Mouse (Mus musculus) cerebellum, adult 11 months (tissue): ENCODE measurements around the gene Cnpy2.

Source experiments
- DNase-seq: peaks from one replicate; pipeline ENCODE4 v3.0.0; 2022

Cnpy2 gene

GRCm38 (mm10) chr10:128369599-128369998 is 47.3 kb downstream of the Cnpy2 start:
- DNase-seq: no peak

DNA sequence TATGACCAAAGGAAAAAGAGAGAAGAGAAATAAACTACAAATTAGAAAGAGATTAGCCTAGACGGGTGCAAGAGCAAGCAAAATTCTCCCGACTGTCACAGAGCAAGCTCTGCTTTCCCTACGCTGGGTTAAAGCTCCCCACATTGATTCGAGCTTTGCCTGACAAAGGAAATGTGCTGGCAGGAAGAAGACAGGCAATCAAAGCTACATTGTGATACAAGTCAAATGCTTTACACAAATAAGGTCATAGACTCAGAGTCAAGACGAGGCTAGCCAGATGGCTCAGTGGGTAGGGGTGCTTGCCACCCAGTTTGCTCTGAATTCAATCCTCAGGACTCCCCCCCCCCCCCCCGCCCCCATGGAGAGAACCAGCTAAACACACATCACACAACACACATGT is 47.8 kb downstream of the Cnpy2 start:
- DNase-seq: no peak

DNA sequence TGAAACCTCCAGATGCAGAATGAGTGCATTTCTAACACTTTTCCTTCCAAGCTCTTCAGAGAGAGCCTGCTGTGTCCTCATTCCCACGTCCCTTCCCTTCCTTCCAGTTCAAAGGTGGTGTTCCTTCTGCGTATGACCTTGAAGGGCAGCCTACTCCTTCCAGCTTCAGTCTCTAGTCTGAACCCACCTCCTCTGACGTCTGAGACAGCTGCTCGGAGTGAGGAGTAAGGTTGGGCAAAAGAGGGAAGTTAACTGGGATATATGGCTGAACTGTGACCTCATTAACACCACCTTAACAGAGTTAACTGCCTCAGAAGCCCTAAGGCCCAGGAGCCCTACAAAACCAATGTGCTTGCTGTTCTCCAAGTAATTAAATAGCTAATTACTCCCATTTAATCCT is 48.3 kb downstream of the Cnpy2 start:
- DNase-seq: no peak

GRCm38 (mm10) chr10:128372142-128372541 is 49.9 kb downstream of the Cnpy2 start:
- DNase-seq: no peak

DNA sequence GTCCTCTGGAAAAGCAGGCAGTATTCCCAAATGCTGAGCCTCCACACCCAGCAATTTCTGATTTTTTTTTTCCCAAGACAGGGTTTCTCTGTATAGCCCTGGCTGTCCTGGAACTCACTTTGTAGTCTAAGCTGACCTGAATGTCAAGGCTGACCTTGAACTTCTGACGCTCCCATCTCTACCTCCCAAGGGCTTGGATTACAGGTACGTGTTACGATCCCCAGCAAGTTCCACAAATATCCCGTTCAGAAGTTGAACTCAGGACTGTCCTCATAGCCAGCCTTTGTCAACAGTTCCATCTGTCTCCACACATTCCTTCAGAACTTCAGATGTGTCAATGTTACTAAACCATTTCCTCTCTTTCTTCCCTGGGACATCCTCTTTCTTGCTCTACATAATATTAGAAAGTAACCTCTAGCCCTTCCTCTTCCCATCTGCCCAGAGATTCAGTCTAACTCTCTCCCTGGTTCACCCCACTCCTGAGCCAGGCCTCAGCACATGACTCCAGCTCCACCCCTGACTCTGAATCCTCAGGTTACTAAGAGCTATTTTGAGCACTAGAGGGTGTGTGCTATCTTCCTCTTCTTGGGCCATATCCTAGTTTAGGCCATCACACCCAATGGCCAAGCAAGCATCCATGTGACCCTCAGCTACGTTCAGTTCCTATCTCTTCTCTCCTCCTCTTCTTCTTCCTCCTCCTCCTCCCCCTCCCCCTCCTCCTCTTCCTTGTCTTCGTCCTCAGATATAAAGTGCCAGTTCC is 50.9 kb downstream of the Cnpy2 start:
- no peak for DNase-seq

DNA sequence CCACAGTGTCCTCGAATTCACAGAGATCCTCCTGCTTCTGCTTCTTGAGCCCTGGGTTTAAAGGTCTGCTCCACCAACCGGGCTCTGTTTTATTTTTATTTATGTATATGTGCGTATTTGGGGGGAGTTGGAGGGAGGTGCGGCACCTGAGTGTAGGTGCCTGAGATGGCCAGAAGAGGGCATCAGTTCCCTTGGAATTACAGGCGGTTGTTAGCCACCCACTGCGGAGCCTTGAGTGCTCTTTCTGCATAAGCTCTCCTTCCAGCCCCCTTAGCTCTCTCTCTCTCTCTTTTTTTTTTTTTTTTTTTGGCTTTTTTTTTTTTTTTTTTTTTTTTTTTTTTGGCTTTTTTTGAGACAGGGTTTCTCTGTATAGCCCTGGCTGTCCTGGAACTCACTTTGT is 52.1 kb downstream of the Cnpy2 start:
- DNase-seq: no peak

DNA sequence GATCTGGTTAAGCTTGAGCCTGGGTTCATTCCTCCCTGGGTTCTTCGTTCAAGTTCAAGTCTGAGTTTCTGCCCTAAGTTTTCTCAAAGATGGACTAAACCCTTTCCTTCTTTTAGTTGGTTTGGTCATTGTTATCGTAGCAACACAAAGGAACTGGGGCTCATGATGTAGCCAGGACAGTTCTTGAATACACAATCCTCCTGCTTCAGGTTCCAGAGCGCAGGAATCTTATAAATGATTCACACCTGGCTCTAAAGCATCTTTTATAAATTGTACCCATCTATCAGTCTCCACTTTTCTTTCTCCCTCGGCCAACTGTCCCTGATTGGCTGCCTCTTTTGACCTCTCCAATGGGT is 53.8 kb downstream of the Cnpy2 start:
- no peak for DNase-seq

- DNase-seq: peak; percentile 83
Observed at GRCm38 (mm10) chr10:128376455-128377211, 54.4 kb downstream of the Cnpy2 start, which contains the start of gene Ankrd52. Ankrd52 (plus strand) TSS chr10:128377115.
